Mouse (Mus musculus): ENCODE measurements around the gene Lypd5. TPM values are rescaled to one million over a fixed set of nuclear protein-coding genes. Genes with fewer than 3 reads are reported as not detected.

Gene Lypd5
- total RNA-seq, 2 experiments from 2014 or later, result not detected

GRCm38 (mm10) chr7:24377091-24377865 is 28.3 kb downstream of the Lypd5 start:
- intact Hi-C loops (cut with DNase I), result no loop called here
- DNase-seq (ENCODE audit: low spot score in 2 of 2), result no peak

DNA sequence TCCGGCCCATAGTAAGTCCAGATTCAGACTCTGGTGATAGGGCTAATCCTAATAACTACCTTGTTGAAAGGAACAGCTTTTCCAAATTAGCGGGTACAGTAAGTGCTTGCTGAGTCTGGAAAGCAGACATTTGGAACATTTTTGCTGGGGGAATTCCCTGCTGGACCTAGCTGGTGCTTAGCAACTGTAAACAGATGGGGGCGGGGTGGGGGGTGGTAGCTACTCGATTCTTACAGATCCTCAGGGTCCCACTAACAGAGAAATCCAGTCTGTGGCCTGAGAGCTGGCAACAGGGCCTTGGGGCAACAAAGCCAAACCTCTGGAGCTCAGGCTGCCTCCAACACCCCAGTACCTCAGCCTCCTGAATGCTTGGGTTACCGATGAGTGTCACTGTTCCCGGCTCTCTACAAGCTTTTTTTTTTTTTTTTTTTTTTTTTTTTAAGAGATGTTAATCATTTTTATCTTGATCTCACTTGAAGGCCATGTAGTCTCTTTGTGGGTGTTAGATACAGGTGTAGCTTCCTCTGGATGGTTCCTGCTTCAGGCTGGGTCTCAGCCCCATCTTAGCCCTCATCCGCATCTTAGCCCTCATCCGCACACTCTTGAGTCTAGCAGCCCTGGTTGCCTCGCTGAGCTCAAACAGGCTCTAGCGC is 29.2 kb downstream of the Lypd5 start:
- intact Hi-C loops (cut with DNase I), result no loop called here
- DNase-seq (ENCODE audit: low spot score in 2 of 2), result no peak

- no peak for DNase-seq (ENCODE audit: low spot score in 2 of 2)
- intact Hi-C loops (cut with DNase I), result no loop called here
Measured at GRCm38 (mm10) chr7:24379934-24380333, 30.9 kb downstream of the Lypd5 start.

DNA sequence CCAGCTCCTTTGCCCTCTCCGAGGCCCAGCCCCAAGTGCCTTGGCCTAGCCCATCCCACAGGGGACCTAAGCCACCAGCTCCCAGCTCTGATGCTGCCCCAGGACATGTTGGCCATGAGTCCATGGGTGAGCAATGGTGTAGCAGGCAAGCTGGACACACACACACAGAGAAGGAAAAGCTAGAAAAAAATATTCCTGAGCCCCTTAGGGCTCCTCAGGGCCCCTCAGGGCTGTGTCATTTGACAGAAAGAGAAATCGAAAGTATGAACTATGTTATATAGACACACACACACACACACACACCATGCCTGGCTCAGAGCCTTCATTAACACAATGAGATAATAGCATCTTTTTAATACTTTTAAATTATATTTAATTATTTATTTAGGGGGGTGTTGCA is 31.4 kb downstream of the Lypd5 start:
- DNase-seq (ENCODE audit: low spot score in 2 of 2), result no peak
- intact Hi-C loops (cut with DNase I), result no loop called here

DNA sequence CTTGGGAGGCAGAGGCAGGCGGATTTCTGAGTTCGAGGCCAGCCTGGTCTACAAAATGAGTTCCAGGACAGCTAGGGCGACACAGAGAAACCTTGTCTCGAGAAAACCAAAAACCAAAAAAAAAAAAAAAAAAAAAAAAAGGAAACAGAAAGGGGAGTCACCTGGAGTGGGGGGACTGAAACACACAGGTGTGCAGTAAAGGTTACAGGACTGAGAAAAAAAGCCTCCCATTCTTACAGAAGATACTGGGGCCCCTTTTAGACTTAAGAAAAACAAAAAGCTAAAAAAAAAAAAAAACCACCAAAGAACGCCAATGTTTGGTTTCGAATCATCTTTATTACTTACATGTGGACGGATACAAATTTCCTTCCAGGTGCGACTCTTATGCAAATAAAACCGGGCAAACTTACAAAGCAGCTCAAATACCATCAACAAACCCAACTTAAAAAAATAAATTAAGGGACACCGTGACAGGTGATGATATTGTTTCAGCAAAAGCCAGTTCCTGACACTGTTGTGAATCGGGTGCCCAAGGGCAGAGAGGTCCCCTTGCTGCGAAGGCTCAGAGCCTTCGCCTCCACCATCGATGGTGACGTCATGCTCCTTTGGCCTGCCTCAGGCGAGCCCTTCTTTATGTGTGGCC is 33.9 kb downstream of the Lypd5 start:
- no peak for DNase-seq (ENCODE audit: low spot score in 2 of 2)
- intact Hi-C loops (cut with DNase I), result no loop called here

DNA sequence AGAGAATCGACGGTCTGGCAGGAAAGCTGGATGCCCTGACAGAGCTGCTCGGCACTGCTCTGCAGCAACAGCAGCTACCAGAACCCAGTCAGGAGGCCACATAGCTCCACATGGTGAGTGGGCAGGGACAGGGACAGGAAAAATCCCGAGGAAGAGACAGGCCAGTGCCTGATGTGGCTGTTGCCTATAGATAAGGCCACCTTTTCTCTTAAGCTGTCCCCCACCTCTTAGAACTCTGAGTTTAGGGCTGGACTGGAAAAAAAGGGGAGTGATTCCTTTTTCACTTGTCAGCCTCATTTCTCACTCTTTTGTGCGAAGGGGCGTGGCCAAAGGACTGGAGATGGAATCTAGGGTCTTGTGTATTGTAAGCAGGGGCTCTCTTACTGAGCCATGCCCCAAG is 35.1 kb downstream of the Lypd5 start:
- intact Hi-C loops (cut with DNase I), result loop anchor here (2.0 kb wide), 2 partner anchors 19 to 47 kb away; no protein-coding TSS in a partner anchor

GRCm38 (mm10) chr7:24384827-24385226 is 35.8 kb downstream of the Lypd5 start:
- intact Hi-C loops (cut with DNase I), result loop anchor here (2.0 to 5.0 kb wide), 3 partner anchors 20 to 418 kb away; no protein-coding TSS in a partner anchor
- DNase-seq (ENCODE audit: low spot score in 2 of 2), result peak; percentile 64 to 73

More for the DNA sequence above, 35.1 kb downstream of the Lypd5 start:
- DNase-seq (ENCODE audit: low spot score in 2 of 2), result no peak

DNA sequence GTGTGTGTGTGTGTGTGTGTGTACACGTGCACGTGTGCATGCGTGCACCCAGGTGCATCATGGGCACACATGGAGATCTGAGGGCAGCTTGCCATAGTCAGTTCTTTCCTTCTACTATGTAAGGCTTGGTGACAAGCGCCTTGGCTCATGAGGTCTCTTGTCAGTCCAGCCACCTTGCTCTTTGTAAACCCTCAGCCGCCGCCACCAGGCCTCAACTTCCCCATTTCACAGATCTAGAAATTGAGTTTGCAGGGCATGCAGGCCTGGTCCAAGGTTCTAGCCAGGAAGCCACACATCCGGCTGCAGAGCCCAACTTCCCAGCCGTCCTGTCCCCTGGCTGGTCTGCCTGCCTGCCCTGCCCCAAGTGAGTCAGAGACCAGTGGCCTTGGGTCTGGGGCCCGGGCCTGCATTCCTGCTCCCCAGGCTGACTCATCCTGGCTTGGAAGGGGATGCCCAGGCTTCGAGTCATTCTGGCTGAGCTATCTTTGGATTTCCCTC is 38.1 kb downstream of the Lypd5 start:
- DNase-seq (ENCODE audit: low spot score in 2 of 2), result peak in 1 of 2 experiments; percentile 33
- intact Hi-C loops (cut with DNase I), result loop anchor here (5.0 kb wide), 1 partner anchor 420 kb away; no protein-coding TSS in a partner anchor

DNA sequence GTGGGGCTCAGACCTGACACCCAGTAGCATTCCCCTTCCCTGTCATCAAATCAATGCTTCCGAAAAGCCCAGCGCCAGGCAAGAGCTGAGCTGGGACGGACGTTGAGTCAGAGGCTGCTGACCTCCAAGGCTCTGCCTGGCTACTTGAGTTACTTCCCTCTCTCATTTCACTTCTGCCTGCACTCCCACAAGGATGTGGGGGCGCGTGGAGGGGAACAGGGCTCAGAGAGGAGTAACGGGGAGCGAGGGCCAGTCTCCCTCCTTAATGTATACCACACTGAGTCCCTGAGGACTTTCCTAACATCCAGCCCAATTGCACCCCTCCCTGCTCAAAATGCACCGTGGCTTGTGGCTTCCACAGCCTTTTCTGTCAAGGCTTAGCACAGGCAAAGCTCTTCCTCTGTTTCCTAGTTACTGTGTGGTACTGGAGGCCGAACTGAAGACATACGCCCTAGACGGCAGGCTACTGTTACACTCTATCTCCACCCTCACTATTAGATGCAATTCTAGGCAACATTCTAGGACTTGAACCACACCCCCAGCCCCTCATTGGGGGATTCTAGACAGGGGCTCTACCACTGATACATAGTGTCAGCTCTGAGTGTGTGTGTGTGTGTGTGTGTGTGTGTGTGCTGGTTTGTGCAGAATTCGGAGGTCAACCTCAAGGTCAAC is 40.7 kb downstream of the Lypd5 start:
- DNase-seq (ENCODE audit: low spot score in 2 of 2), result no peak
- intact Hi-C loops (cut with DNase I), result loop anchor here (5.0 kb wide), 1 partner anchor 422 kb away; no protein-coding TSS in a partner anchor

DNA sequence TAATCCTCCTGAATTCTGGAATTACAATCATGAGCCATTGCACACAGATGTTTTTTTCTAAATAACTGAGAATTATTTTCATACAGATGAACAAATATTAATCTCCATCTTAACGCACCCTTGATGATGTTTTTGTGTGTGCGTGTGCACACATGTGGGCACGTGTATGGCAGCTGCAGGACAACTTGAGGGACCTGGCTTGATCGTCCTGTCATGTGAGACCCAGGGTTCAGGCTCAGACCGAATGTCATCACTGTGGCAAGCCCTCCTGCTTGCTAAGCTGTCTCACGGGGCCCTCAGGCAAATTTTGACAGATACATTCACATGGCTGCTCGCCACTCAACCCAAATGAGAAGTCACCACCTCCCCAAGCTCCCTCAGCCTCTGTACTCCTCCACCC is 41.5 kb downstream of the Lypd5 start:
- DNase-seq (ENCODE audit: low spot score in 2 of 2), result no peak
- intact Hi-C loops (cut with DNase I), result no loop called here

DNA sequence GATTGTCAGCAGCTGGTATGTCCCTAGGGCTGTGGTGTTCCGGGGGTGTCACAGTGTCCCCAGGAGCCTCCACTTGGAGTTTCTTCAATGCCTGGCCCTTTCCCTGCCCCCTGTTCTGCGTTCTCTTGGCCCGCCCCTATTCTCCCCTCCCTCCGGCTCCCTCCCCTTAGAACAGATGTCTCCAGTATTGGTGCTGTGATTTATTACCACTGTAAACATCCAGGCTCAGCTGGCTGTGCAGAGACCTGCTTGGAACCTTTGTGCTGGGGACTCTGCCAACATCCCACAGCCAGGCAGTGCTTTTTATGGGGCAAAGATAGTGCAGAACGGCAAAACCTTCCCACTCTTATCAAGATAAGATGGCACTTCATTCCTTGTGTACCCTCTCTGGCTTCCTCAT is 42.1 kb downstream of the Lypd5 start:
- DNase-seq (ENCODE audit: low spot score in 2 of 2), result no peak
- intact Hi-C loops (cut with DNase I), result no loop called here

GRCm38 (mm10) chr7:24391687-24392086 is 42.7 kb downstream of the Lypd5 start:
- intact Hi-C loops (cut with DNase I), result no loop called here
- DNase-seq (ENCODE audit: low spot score in 2 of 2), result no peak

- intact Hi-C loops (cut with DNase I), result no loop called here
- DNase-seq (ENCODE audit: low spot score in 2 of 2), result no peak
Measured at GRCm38 (mm10) chr7:24394054-24394453, 45.1 kb downstream of the Lypd5 start.

DNA sequence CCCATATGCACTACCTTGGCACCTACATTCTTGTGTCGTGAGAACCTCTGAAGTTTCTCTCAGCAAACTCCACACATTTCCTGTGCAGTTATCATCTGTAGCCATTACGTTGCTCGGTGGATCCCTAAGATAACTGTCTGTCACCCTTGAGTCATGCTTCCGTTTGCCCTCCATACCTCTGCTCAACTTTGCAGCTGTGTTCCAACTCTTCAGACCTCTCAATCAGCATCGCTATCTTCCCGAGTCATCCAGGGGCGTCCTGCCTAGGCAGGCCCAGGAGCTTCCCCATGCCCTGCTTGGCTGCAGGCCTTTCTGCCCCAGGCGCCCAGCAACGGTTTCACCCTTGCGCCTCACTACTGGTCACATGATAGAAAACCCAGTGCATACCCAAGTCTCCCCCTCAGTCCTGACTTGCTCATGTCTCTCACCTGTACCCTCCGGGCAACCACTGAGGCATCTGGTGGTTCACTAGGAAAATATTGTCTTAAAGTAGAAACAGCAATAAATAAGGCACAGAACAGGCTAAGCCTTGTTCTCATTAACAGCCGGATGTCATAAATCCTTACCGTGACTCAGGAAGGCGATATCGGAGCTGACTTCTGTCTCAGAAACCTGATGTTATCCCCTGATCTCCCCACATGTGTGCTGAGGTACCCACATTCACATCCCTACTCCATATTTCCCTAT is 45.6 kb downstream of the Lypd5 start:
- intact Hi-C loops (cut with DNase I), result no loop called here
- no peak for DNase-seq (ENCODE audit: low spot score in 2 of 2)

GRCm38 (mm10) chr7:24396832-24397231 is 47.8 kb downstream of the Lypd5 start:
- DNase-seq (ENCODE audit: low spot score in 2 of 2), result no peak
- intact Hi-C loops (cut with DNase I), result no loop called here

DNA sequence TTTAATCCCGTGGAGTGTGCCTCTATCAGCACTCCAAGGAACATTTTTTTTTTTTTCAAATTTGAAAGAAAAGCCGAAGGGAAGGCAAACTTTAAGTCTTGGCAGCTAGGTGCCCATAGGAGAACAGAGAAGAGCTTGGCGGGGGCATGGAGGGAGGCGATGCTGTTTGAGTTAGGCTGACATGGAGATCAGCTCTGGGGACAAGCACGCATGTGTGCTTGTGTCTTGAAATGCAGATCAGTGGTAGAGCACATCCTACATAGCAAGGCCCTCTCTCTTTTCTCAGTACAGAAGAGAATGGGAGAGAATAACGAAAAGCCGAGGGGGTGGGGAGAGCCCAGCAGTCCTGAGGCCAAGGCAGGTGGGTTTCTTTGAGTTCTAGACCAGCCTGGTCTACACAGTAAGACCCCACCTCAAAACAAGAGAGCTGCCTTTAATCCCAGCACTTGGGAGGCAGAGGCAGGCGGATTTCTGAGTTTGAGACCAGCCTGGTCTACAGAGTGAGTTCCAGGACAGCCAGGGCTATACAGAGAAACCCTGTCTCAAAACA is 49.4 kb downstream of the Lypd5 start:
- intact Hi-C loops (cut with DNase I), result no loop called here
- no peak for DNase-seq (ENCODE audit: low spot score in 2 of 2)

GRCm38 (mm10) chr7:24399256-24400081 is 50.5 kb downstream of the Lypd5 start, which contains the start of gene Smg9:
Gene Smg9 (plus strand): TSS chr7:24399619.
- intact Hi-C loops (cut with DNase I), result no loop called here

DNA sequence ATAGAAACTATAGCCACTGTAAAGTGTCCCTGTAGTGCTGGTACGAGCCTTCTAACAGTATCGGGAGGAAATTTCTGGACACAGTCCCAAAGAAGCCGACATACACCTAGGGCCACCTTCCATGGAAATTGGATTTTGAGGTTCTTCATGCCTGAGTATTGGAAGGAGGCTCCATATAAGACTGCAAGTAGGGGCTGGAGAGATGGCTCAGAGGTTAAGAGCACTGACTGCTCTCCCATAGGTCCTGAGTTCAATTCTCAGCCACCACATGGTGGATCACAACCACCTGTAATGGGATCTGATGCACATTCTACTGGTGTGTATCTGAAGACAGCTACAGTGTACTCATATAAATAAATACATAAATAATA is 51.1 kb downstream of the Lypd5 start:
- intact Hi-C loops (cut with DNase I), result no loop called here
- DNase-seq (ENCODE audit: low spot score in 2 of 2), result no peak

More at GRCm38 (mm10) chr7:24399256-24400081, 50.5 kb downstream of the Lypd5 start, which contains the start of gene Smg9:
- DNase-seq (ENCODE audit: low spot score in 2 of 2), result peak; percentile 96 to 98

All from left cerebral cortex, postnatal 25 days (tissue).